In the genomic region with DNA sequence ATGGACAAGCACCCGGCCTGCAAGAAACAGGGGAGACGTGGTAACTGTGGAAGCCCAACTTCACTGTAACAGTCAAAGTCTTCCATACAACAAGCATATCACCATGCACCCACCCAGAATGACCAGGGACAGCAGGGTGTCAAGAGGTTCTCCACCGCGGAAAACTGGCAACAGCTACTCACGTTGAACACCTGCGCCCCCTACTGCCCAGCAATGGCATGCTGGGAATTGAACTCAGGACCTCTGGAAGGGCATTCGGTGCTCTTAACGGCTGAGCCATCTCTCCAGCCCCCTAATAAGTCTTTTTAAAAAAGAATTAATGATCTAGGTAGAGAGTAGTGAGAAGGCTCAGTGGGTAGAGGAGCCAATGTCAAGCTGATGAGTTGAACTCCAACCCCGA, we compare ENCODE assay signal across 12 mouse cellular contexts. TPM values are rescaled to one million over a fixed set of nuclear protein-coding genes. Genes with fewer than 3 reads are reported as not detected.
DNase-seq lines count a peak whose midpoint lies in the region; ATAC-seq and TF ChIP-seq lines count a peak whose summit lies in the region.
"Had no signal": no experiment of that assay in that cellular context is flagged by ENCODE, and none has a peak within 500 bp of the region (broad histone marks: within the 10 kb centered on the region; RNA-seq: fewer than 3 reads in every experiment).

No protein-coding gene starts in this region.

- no peak overlapping the region for H3K9ac ChIP-seq in heart, postnatal 0 days (replicated peaks; ENCODE audit: low read depth, low read length)
- H3K9ac ChIP-seq in heart, embryonic 11.5 days (ENCODE audit: low read depth, low read length), result no peak overlapping the region
- H3K9ac ChIP-seq: limb, embryonic 12.5 days; midbrain, embryonic 12.5 days had no signal

- no peaks in the 10 kb centered on the region for H3K27me3 ChIP-seq in heart, postnatal 0 days (ENCODE audit: control insufficient read depth, insufficient read depth, low read length)
- H3K27me3 ChIP-seq in heart, embryonic 11.5 days (ENCODE audit: control insufficient read depth, insufficient read depth, low read length), result no peaks in the 10 kb centered on the region
- H3K27me3 ChIP-seq in thymus, adult 2 months (ENCODE audit: control insufficient read depth, insufficient read depth, low read length), result no peaks in the 10 kb centered on the region

- TF ChIP-seq EP300 in heart, postnatal 0 days (IDR thresholded peaks at IDR 0.05; ENCODE audit: low read depth), result no peak

- no peak for TF ChIP-seq POLR2A in thymus, adult 2 months (IDR thresholded peaks at IDR 0.05; ENCODE audit: control insufficient read depth, extremely low read depth, insufficient read depth, low read length, poor library complexity)
- no peak for TF ChIP-seq POLR2A in cortical plate, adult 2 months (IDR thresholded peaks at IDR 0.05; ENCODE audit: extremely low read depth, insufficient read depth, low read length)

- no peaks in the 10 kb centered on the region for H3K9me3 ChIP-seq in heart, postnatal 0 days (replicated peaks; ENCODE audit: control insufficient read depth, low read length)
- no peaks in the 10 kb centered on the region for H3K9me3 ChIP-seq in heart, embryonic 11.5 days (replicated peaks; ENCODE audit: control insufficient read depth, low read length)
- H3K9me3 ChIP-seq: limb, embryonic 12.5 days; midbrain, embryonic 12.5 days had no signal

- 47% methylated on average over 9 of the region's 9 CpGs for WGBS in heart, postnatal 0 days
- 42% methylated on average over 9 of the region's 9 CpGs for WGBS in heart, embryonic 11.5 days (ENCODE audit: insufficient replicate concordance)
- 77% methylated on average over 9 of the region's 9 CpGs for WGBS in thymus, adult 2 months

- no peak overlapping the region for H3K4me3 ChIP-seq in heart, postnatal 0 days (ENCODE audit: low read depth, low read length)
- no peak overlapping the region for H3K4me3 ChIP-seq in heart, embryonic 11.5 days (ENCODE audit: low read depth, low read length)
- H3K4me3 ChIP-seq in thymus, adult 2 months (ENCODE audit: control insufficient read depth, insufficient read depth, low read length), result no peak overlapping the region
- no peak overlapping the region for H3K4me3 ChIP-seq in cortical plate, adult 2 months (ENCODE audit: insufficient read depth, low read length)
- H3K4me3 ChIP-seq: limb, embryonic 12.5 days; midbrain, embryonic 12.5 days had no signal

- ATAC-seq in heart, postnatal 0 days (ENCODE audit: insufficient read depth, low read depth), result no peak
- ATAC-seq in heart, embryonic 11.5 days (replicated peaks; ENCODE audit: insufficient number of reproducible peaks, low FRiP score, low TSS enrichment), result no peak
- no peak for ATAC-seq in monocyte, adult 5-6 weeks (replicated peaks; ENCODE audit: insufficient number of reproducible peaks, low FRiP score, low TSS enrichment, poor library complexity, severe bottlenecking)

- no peak overlapping the region for H3K27ac ChIP-seq in heart, postnatal 0 days (ENCODE audit: low read depth)
- H3K27ac ChIP-seq in heart, embryonic 11.5 days (ENCODE audit: low read depth, low read length), result no peak overlapping the region
- H3K27ac ChIP-seq in thymus, adult 2 months (ENCODE audit: control insufficient read depth, insufficient read depth, low read length), result no peak overlapping the region
- no peak overlapping the region for H3K27ac ChIP-seq in cortical plate, adult 2 months (ENCODE audit: insufficient read depth, low read length)
- H3K27ac ChIP-seq: limb, embryonic 12.5 days; midbrain, embryonic 12.5 days had no signal

- peak; percentile 45 for TF ChIP-seq CTCF in heart, postnatal 0 days (IDR thresholded peaks at IDR 0.05; ENCODE audit: low read depth)
- TF ChIP-seq CTCF in thymus, adult 2 months (IDR thresholded peaks at IDR 0.05; ENCODE audit: borderline replicate concordance, control insufficient read depth, extremely low read depth, insufficient read depth, low read length, poor library complexity), result no peak
- TF ChIP-seq CTCF in cortical plate, adult 2 months (IDR thresholded peaks at IDR 0.05; ENCODE audit: extremely low read depth, insufficient read depth, low read length), result peak; percentile 30

- DNase-seq in heart, postnatal 0 days (ENCODE audit: low spot score), result peak; percentile 4
- peak; percentile 12 for DNase-seq in thymus, postnatal 14 days
- no peak for DNase-seq in thymus, adult 2 months
- DNase-seq in right cerebral cortex, postnatal 25 days, result no peak
- DNase-seq: kidney, adult 18-20 months had no signal

- H3K36me3 ChIP-seq in heart, postnatal 0 days (replicated peaks; ENCODE audit: control insufficient read depth, insufficient read depth, low read length), result peaks cover 64% of the 10 kb centered on the region
- H3K36me3 ChIP-seq in heart, embryonic 11.5 days (ENCODE audit: control insufficient read depth, insufficient read depth, low read length), result peaks cover 10% of the 10 kb centered on the region; the same call in 1 of the 2 replicates
- no peaks in the 10 kb centered on the region for H3K36me3 ChIP-seq in thymus, adult 2 months (ENCODE audit: control insufficient read depth, insufficient read depth, low read length)
- H3K36me3 ChIP-seq: limb, embryonic 12.5 days; midbrain, embryonic 12.5 days had no signal

- H3K4me2 ChIP-seq in heart, postnatal 0 days (ENCODE audit: low read depth, low read length), result no peak overlapping the region
- H3K4me2 ChIP-seq in heart, embryonic 11.5 days, result no peak overlapping the region
- H3K4me2 ChIP-seq: limb, embryonic 12.5 days; midbrain, embryonic 12.5 days had no signal

- 0 out of 2 replicates have a peak, but pooled peaks cover 3% of the 10 kb centered on the region for H3K4me1 ChIP-seq in heart, postnatal 0 days (ENCODE audit: control insufficient read depth, insufficient read depth)
- H3K4me1 ChIP-seq in heart, embryonic 11.5 days (ENCODE audit: control insufficient read depth, insufficient read depth, low read length), result no peaks in the 10 kb centered on the region
- H3K4me1 ChIP-seq in thymus, adult 2 months (replicated peaks; ENCODE audit: control insufficient read depth, insufficient read depth, low read length), result no peaks in the 10 kb centered on the region
- H3K4me1 ChIP-seq in cortical plate, adult 2 months (ENCODE audit: control insufficient read depth, insufficient read depth, low read length), result peaks cover 3% of the 10 kb centered on the region; the same call in 1 of the 2 replicates

RNA-seq across cellular contexts. Expression of a gene that starts 8.1 kb away (rescaled TPM):
- total RNA-seq in heart, postnatal 0 days (2014; rRNA removed; ENCODE audit: low replicate concordance), result 6.5 and 21.2 TPM in 2 replicates
- 2.7 and 2.8 TPM in 2 replicates for polyA plus RNA-seq in heart, postnatal 0 days (2015; fragmentation: Nextera tagmentation; extraction: Ambion mirVana)
- 0.10 and 0.43 TPM in 2 replicates for polyA plus RNA-seq in heart, embryonic 11.5 days (2014; fragmentation: Nextera tagmentation; extraction: Ambion mirVana)
- polyA plus RNA-seq in thymus, adult 2 months (2012; rRNA removed), result 3.1 and 5.0 TPM in 2 replicates
- 0.09 and 0.10 TPM in 2 replicates for polyA plus RNA-seq in cortical plate, adult 2 months (2012; rRNA removed)
- total RNA-seq in monocyte, adult 5-6 weeks (2017), result not detected in 3 replicates
- polyA plus RNA-seq: embryonic facial prominence, embryonic 14.5 days had no signal

RNA-seq across cellular contexts. Expression of a gene that starts 9.2 kb away (rescaled TPM):
- not detected in 2 replicates for total RNA-seq in heart, postnatal 0 days (2014; rRNA removed; ENCODE audit: low replicate concordance)
- polyA plus RNA-seq in heart, postnatal 0 days (2015; fragmentation: Nextera tagmentation; extraction: Ambion mirVana), result not detected in 2 replicates
- not detected in 2 replicates for polyA plus RNA-seq in heart, embryonic 11.5 days (2014; fragmentation: Nextera tagmentation; extraction: Ambion mirVana)
- polyA plus RNA-seq in thymus, adult 2 months (2012; rRNA removed), result not detected in 2 replicates
- polyA plus RNA-seq in cortical plate, adult 2 months (2012; rRNA removed), result not detected in 2 replicates
- total RNA-seq in monocyte, adult 5-6 weeks (2017), result 2.4 TPM in 1 of 3 replicates, not detected in the others
- total RNA-seq: heart, adult 18-20 months had no signal
- polyA plus RNA-seq: embryonic facial prominence, embryonic 14.5 days; limb, embryonic 12.5 days; midbrain, embryonic 12.5 days had no signal

RNA-seq across cellular contexts. Expression of a gene that starts 11.9 kb away (rescaled TPM):
- 106 and 118 TPM in 2 replicates for total RNA-seq in heart, postnatal 0 days (2014; rRNA removed; ENCODE audit: low replicate concordance)
- 67.9 and 75.7 TPM in 2 replicates for polyA plus RNA-seq in heart, postnatal 0 days (2015; fragmentation: Nextera tagmentation; extraction: Ambion mirVana)
- polyA plus RNA-seq in heart, embryonic 11.5 days (2014; fragmentation: Nextera tagmentation; extraction: Ambion mirVana), result 49.2 and 49.4 TPM in 2 replicates
- 12.3 and 19.7 TPM in 2 replicates for polyA plus RNA-seq in thymus, adult 2 months (2012; rRNA removed)
- 162 and 171 TPM in 2 replicates for polyA plus RNA-seq in cortical plate, adult 2 months (2012; rRNA removed)
- 32.4 to 36.2 TPM (median 35.3 TPM) in 3 replicates for total RNA-seq in monocyte, adult 5-6 weeks (2017)

RNA-seq across cellular contexts. Expression of a gene that starts 53.3 kb away (rescaled TPM):
- 4.9 and 8.0 TPM in 2 replicates for total RNA-seq in heart, postnatal 0 days (2014; rRNA removed; ENCODE audit: low replicate concordance)
- polyA plus RNA-seq in heart, postnatal 0 days (2015; fragmentation: Nextera tagmentation; extraction: Ambion mirVana), result 1.7 and 2.2 TPM in 2 replicates
- polyA plus RNA-seq in heart, embryonic 11.5 days (2014; fragmentation: Nextera tagmentation; extraction: Ambion mirVana), result 2.7 and 3.4 TPM in 2 replicates
- 0.28 and 0.50 TPM in 2 replicates for polyA plus RNA-seq in thymus, adult 2 months (2012; rRNA removed)
- 57.9 and 60.4 TPM in 2 replicates for polyA plus RNA-seq in cortical plate, adult 2 months (2012; rRNA removed)
- not detected in 3 replicates for total RNA-seq in monocyte, adult 5-6 weeks (2017)

Comparison
In these comparisons a context has a peak if more than half of its experiments do, and no peak if none do; other contexts are left out.
1. DNase-seq: peak in heart, postnatal 0 days (single experiment) and thymus, postnatal 14 days (single experiment); none in thymus, adult 2 months (single experiment) and right cerebral cortex, postnatal 25 days (single experiment).